Mouse (Mus musculus) lung, postnatal 0 days (tissue): Measurements from ENCODE around the gene Slc10a7. TPM values are rescaled to one million over a fixed set of nuclear protein-coding genes. Genes with fewer than 3 reads are reported as not detected.
"Not testable (repeated sequence)": the region's sequence is repeated elsewhere in the genome, so short reads cannot be mapped to it uniquely, and the experiment has no call there.

Source experiments
- ATAC-seq: fragments of 200-750 bp; cut with Nextera tagmentation; 2 replicates; pipeline ENCODE4 v1.8.0; 2017; ENCODE audit warnings: moderate library complexity
- DNase-seq: peaks from one replicate; pipeline ENCODE4 v3.0.0-alpha.2; 2016; ENCODE audit warnings: low spot score
- H3K27ac ChIP-seq: fragments of 300-500 bp; sonication (generic); 2 replicates; pipeline ENCODE4 v1.5.1; 2014; ENCODE audit warnings: antibody characterized with exemption, mild to moderate bottlenecking, low read length, mixed read lengths
- H3K27me3 ChIP-seq: fragments of 300-500 bp; sonication (generic); replicated peaks from 2 replicates; pipeline ENCODE4 v1.6.1; 2014; ENCODE audit warnings: low read length, mixed read lengths; ENCODE audit not compliant: insufficient read depth
- H3K36me3 ChIP-seq: fragments of 300-500 bp; sonication (generic); 2 replicates; pipeline ENCODE4 v1.6.1; 2014; ENCODE audit warnings: low read length, mixed read lengths; ENCODE audit not compliant: insufficient read depth
- H3K4me1 ChIP-seq: fragments of 300-500 bp; sonication (generic); 2 replicates; pipeline ENCODE4 v1.6.1; 2014; ENCODE audit warnings: antibody characterized with exemption, low read depth, low read length, mixed read lengths; ENCODE audit not compliant: insufficient read depth
- H3K4me2 ChIP-seq: fragments of 300-500 bp; sonication (generic); replicated peaks from 2 replicates; pipeline ENCODE4 v1.6.1; 2014; ENCODE audit warnings: low read depth, mild to moderate bottlenecking, low read length, moderate library complexity, mixed read lengths
- H3K4me3 ChIP-seq: fragments of 300-500 bp; sonication (generic); 2 replicates; pipeline ENCODE4 v1.5.1; 2014; ENCODE audit warnings: low read depth, low read length
- H3K9ac ChIP-seq: fragments of 300-500 bp; sonication (generic); replicated peaks from 2 replicates; pipeline ENCODE4 v1.6.1; 2014; ENCODE audit warnings: low read depth, mild to moderate bottlenecking
- H3K9me3 ChIP-seq: fragments of 300-500 bp; sonication (generic); 2 replicates; pipeline ENCODE4 v1.6.1; 2016; ENCODE audit warnings: low read length, mixed read lengths
- CTCF ChIP-seq: IDR thresholded peaks from 2 replicates; pipeline ENCODE4 v1.5.1; 2016; ENCODE audit warnings: antibody characterized with exemption, mild to moderate bottlenecking
- EP300 ChIP-seq: IDR thresholded peaks from 2 replicates; pipeline ENCODE4 v1.6.1; 2016; ENCODE audit warnings: antibody characterized with exemption, mild to moderate bottlenecking, control low read depth
- WGBS: fragments of 180-500 bp; shearing (Covaris S2); extraction: QIAGEN DNeasy Blood & Tissue Kit; methylation state at CpG from one replicate; pipeline ENCODE4 v1.1.7; 2014; 5-methylcytosine and 5-hydroxymethylcytosine counted together
- polyA plus RNA-seq: library from polyadenylated mRNA; unstranded; fragments of >200 nt; fragmentation: Nextera tagmentation; extraction: Ambion mirVana; gene quantifications from 2 replicates; pipeline ENCODE4 v1.2.1, GENCODE M21; 2015

The Slc10a7 gene
- polyA plus RNA-seq = 10.9 and 13.8 TPM in 2 replicates

DNA sequence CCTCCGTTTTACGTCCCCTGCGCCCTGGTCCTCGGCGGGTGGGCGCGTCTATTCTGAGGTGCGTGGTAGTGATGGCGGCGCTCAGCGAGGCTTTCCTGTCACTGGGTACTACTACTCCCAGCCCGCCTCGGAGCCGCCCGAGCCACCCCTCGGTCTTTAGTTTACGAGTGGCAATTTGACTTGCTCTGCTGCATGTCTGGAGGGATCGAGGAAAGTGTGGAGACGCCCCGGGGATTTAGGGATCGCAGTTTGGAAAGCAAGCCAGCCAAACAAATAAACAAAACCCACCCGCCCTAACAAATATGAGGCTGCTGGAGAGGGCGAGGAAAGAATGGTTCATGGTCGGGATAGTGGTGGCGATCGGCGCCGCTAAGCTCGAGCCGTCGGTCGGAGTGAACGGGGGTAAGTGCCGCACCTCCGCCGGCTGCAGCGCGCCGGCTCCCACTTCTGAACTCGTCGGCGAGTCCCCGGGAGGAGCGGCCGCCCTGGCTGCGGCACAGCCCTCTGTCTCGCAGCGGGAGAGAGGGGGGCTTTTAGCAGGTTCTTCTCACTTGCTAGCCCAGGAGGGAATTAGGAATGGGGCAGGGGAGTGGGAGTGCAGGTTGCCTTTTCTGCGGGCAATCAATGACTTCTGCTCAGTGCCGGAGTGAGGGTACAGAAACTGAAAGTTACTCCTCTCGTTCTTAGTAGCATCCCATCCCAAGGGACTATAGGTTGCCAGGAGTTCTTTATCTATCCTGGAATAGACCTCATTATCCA, at the start of gene Slc10a7:
Gene Slc10a7, plus strand, starts transcription at position 74 of the 759 bp plus-strand sequence.
- DNase-seq (peak; percentile 89), ATAC-seq (peak; percentile 94)
- TF ChIP-seq CTCF (no peak), EP300 (no peak)
- Histone ChIP-seq H3K4me3 (peak within 1 kb of the TSS; percentile 97), H3K9ac (peak within 1 kb of the TSS; percentile 98), H3K36me3 (no peaks in the 10 kb centered on the region), H3K27ac (peak within 1 kb of the TSS; percentile 96), H3K4me1 (0 out of 2 replicates have a peak, but pooled peaks cover 11% of the 10 kb centered on the region), H3K9me3 (no peaks in the 10 kb centered on the region), H3K27me3 (no peaks in the 10 kb centered on the region), H3K4me2 (peak within 1 kb of the TSS; percentile 100)
- under 1% methylated on average over 42 of the region's 51 CpGs for WGBS

- no peaks in the 10 kb centered on the region for H3K36me3 ChIP-seq
- DNase-seq (peak; percentile 37), ATAC-seq (peak; percentile 62; the same call in 1 of the 2 replicates)
- TF ChIP-seq EP300 (no peak), CTCF (no peak)
- no peaks in the 10 kb centered on the region for H3K4me1 ChIP-seq
- H3K27ac ChIP-seq = no peak overlapping the region
- no peak overlapping the region for H3K9ac ChIP-seq
- no peaks in the 10 kb centered on the region for H3K27me3 ChIP-seq
- H3K9me3 ChIP-seq = no peaks in the 10 kb centered on the region
- no peak overlapping the region for H3K4me2 ChIP-seq
- WGBS = 51% methylated on average over 2 of the region's 2 CpGs
- no peak overlapping the region for H3K4me3 ChIP-seq
Observed at GRCm38 (mm10) chr8:78463941-78464340, 45.2 kb upstream of the Slc10a7 start.

GRCm38 (mm10) chr8:78467889-78468288, 41.3 kb upstream of the Slc10a7 start:
- 84% methylated on average over 2 of the region's 2 CpGs for WGBS
- TF ChIP-seq EP300 (no peak), CTCF (peak; percentile 19; the same call in 1 of the 2 replicates)
- no peak overlapping the region for H3K9ac ChIP-seq
- DNase-seq (no peak), ATAC-seq (no peak)
- H3K4me1 ChIP-seq = no peaks in the 10 kb centered on the region
- no peak overlapping the region for H3K27ac ChIP-seq
- no peaks in the 10 kb centered on the region for H3K27me3 ChIP-seq
- H3K4me3 ChIP-seq = no peak overlapping the region
- H3K36me3 ChIP-seq = no peaks in the 10 kb centered on the region
- no peaks in the 10 kb centered on the region for H3K9me3 ChIP-seq
- H3K4me2 ChIP-seq = no peak overlapping the region

- H3K4me2 ChIP-seq = no peak overlapping the region
- no peaks in the 10 kb centered on the region for H3K36me3 ChIP-seq
- ATAC-seq (no peak), DNase-seq (peak; percentile 14)
- H3K9me3 ChIP-seq = no peaks in the 10 kb centered on the region
- no peak overlapping the region for H3K4me3 ChIP-seq
- no peaks in the 10 kb centered on the region for H3K27me3 ChIP-seq
- H3K9ac ChIP-seq = no peak overlapping the region
- no peaks in the 10 kb centered on the region for H3K4me1 ChIP-seq
- 45% methylated on average over 6 of the region's 6 CpGs for WGBS
- TF ChIP-seq CTCF (peak; percentile 59), EP300 (no peak)
- no peak overlapping the region for H3K27ac ChIP-seq
Observed at GRCm38 (mm10) chr8:78477051-78477829, 31.9 kb upstream of the Slc10a7 start.

DNA sequence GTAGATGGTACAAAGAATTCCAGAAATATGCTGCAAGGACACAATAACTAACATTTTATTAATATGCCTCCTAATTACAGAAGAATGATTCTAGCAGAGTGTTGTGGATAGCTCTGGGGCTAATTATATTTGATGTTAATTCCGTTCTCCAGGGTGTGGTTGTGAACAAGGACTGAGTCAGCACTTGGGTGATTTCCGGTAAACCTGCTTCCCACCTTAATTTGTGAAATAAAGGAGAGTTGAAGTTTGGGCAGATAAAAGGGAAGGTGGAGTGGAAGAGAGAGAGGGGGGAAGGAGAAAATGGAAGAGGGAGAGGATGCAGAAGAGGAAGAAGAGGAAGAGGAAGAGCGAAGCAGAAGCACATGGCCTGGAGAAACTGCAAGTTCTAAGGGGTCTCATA, 19.4 kb upstream of the Slc10a7 start:
- Histone ChIP-seq H3K4me2 (no peak overlapping the region), H3K4me1 (no peaks in the 10 kb centered on the region), H3K9me3 (no peaks in the 10 kb centered on the region), H3K36me3 (no peaks in the 10 kb centered on the region), H3K27me3 (no peaks in the 10 kb centered on the region), H3K27ac (no peak overlapping the region), H3K4me3 (no peak overlapping the region), H3K9ac (no peak overlapping the region)
- TF ChIP-seq CTCF (no peak), EP300 (no peak)
- ATAC-seq (no peak), DNase-seq (no peak)
- 84% methylated on average over 3 of the region's 3 CpGs for WGBS

DNA sequence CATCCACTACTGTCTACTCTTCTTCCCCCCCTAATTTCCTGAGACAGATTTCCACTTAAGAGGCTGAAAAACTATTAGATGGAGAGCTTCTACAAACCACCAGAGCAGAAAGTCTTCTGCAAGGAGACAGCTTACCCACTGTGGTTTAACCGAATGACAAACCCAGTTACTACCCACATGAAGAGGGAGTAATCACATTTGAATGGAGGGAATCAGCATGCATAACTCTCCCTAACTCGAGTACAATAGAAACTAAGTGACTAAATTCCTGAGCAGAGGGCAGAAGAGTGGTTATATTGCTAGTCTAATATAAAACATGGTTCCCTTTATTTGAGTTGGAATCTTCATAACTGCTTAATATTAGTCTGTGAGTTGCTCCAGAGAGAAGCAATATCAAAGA, 16.1 kb upstream of the Slc10a7 start:
- no peak overlapping the region for H3K4me3 ChIP-seq
- H3K27me3 ChIP-seq = no peaks in the 10 kb centered on the region
- no peak overlapping the region for H3K4me2 ChIP-seq
- no peak overlapping the region for H3K27ac ChIP-seq
- H3K9ac ChIP-seq = no peak overlapping the region
- H3K9me3 ChIP-seq = no peaks in the 10 kb centered on the region
- H3K4me1 ChIP-seq = no peaks in the 10 kb centered on the region
- ATAC-seq = no peak
- TF ChIP-seq CTCF (no peak), EP300 (no peak)
- no peak for DNase-seq
- H3K36me3 ChIP-seq = no peaks in the 10 kb centered on the region
- 49% methylated on average over 2 of the region's 2 CpGs for WGBS

GRCm38 (mm10) chr8:78496273-78496672, 12.9 kb upstream of the Slc10a7 start:
- 89% methylated on average over 3 of the region's 3 CpGs for WGBS
- not testable (repeated sequence) for H3K27ac ChIP-seq, H3K4me1 ChIP-seq, H3K4me3 ChIP-seq, H3K4me2 ChIP-seq, H3K9me3 ChIP-seq, H3K27me3 ChIP-seq, H3K9ac ChIP-seq, H3K36me3 ChIP-seq, ATAC-seq, DNase-seq
